Mouse (Mus musculus) forebrain, embryonic 16.5 days (tissue): ENCODE data around the gene Islr. TPM values are rescaled to one million over a fixed set of nuclear protein-coding genes. Genes with fewer than 3 reads are reported as not detected.

ENCODE experiments used
- ATAC-seq: fragments of 200-750 bp; cut with Nextera tagmentation; 2 replicates; pipeline ENCODE4 v1.8.0; 2017; ENCODE audit warnings: mild to moderate bottlenecking, moderate library complexity
- H3K27ac ChIP-seq: fragments of 300-500 bp; sonication (generic); 2 replicates; pipeline ENCODE4 v1.5.1; 2014; ENCODE audit warnings: low read length, control low read depth
- H3K27me3 ChIP-seq: fragments of 300-500 bp; sonication (generic); replicated peaks from 2 replicates; pipeline ENCODE4 v1.6.1; 2014; ENCODE audit warnings: low read length; ENCODE audit not compliant: control insufficient read depth, insufficient read depth
- H3K36me3 ChIP-seq: fragments of 300-500 bp; sonication (generic); 2 replicates; pipeline ENCODE4 v1.6.1; 2014; ENCODE audit not compliant: control insufficient read depth, insufficient read depth
- H3K4me1 ChIP-seq: fragments of 300-500 bp; sonication (generic); replicated peaks from 2 replicates; pipeline ENCODE4 v1.6.1; 2014; ENCODE audit warnings: low read length; ENCODE audit not compliant: control insufficient read depth, insufficient read depth
- H3K4me2 ChIP-seq: fragments of 300-500 bp; sonication (generic); 2 replicates; pipeline ENCODE4 v1.6.1; 2014; ENCODE audit warnings: mild to moderate bottlenecking, low read length, control low read depth
- H3K4me3 ChIP-seq: fragments of 300-500 bp; sonication (generic); replicated peaks from 2 replicates; pipeline ENCODE4 v1.5.1; 2014; ENCODE audit warnings: mild to moderate bottlenecking, low read length, control low read depth
- H3K9ac ChIP-seq: fragments of 300-500 bp; sonication (generic); replicated peaks from 2 replicates; pipeline ENCODE4 v1.6.1; 2014; ENCODE audit warnings: low read depth, low read length, control low read depth
- H3K9me3 ChIP-seq: fragments of 300-500 bp; sonication (generic); 2 replicates; pipeline ENCODE4 v1.6.1; 2016; ENCODE audit warnings: low read length; ENCODE audit not compliant: control insufficient read depth
- WGBS: fragments of 180-500 bp; shearing (Covaris S2); extraction: QIAGEN DNeasy Blood & Tissue Kit; methylation state at CpG from one replicate; pipeline ENCODE4 v1.1.7; 2014; 5-methylcytosine and 5-hydroxymethylcytosine counted together
- polyA plus RNA-seq: library from polyadenylated mRNA; unstranded; fragments of >200 nt; fragmentation: Nextera tagmentation; extraction: Ambion mirVana; gene quantifications from 2 replicates; pipeline ENCODE4 v1.2.1, GENCODE M21; 2015

Islr gene
- polyA plus RNA-seq, 1 experiment from 2014 or later = 16.8 TPM

GRCm38 (mm10) chr9:58145417-58145816 lies 58.7 kb downstream of the Islr start:
- Histone ChIP-seq H3K36me3 (no peaks in the 10 kb centered on the region), H3K27me3 (no peaks in the 10 kb centered on the region), H3K4me1 (peaks cover 2% of the 10 kb centered on the region; the same call in 1 of the 2 replicates), H3K4me3 (no peak overlapping the region), H3K9ac (no peak overlapping the region), H3K27ac (no peak overlapping the region), H3K9me3 (no peaks in the 10 kb centered on the region), H3K4me2 (no peak overlapping the region)
- ATAC-seq = no peak
- WGBS = 87% methylated on average over 5 of the region's 5 CpGs

- Histone ChIP-seq H3K9ac (no peak overlapping the region), H3K9me3 (no peaks in the 10 kb centered on the region), H3K27me3 (no peaks in the 10 kb centered on the region), H3K4me2 (no peak overlapping the region), H3K4me3 (no peak overlapping the region), H3K27ac (no peak overlapping the region), H3K36me3 (no peaks in the 10 kb centered on the region), H3K4me1 (peaks cover 7% of the 10 kb centered on the region)
- no peak for ATAC-seq
- WGBS = 56% methylated on average over 1 of the region's 1 CpGs
Observed at GRCm38 (mm10) chr9:58144664-58145063, 59.4 kb downstream of the Islr start.

GRCm38 (mm10) chr9:58143419-58143818 lies 60.7 kb downstream of the Islr start:
- ATAC-seq = no peak
- Histone ChIP-seq H3K4me3 (no peak overlapping the region), H3K36me3 (no peaks in the 10 kb centered on the region), H3K27me3 (no peaks in the 10 kb centered on the region), H3K9ac (no peak overlapping the region), H3K9me3 (no peaks in the 10 kb centered on the region), H3K4me1 (peaks cover 7% of the 10 kb centered on the region), H3K27ac (no peak overlapping the region), H3K4me2 (no peak overlapping the region)
- 52% methylated on average over 7 of the region's 7 CpGs for WGBS

GRCm38 (mm10) chr9:58139947-58140346 lies 64.2 kb downstream of the Islr start:
- Histone ChIP-seq H3K27ac (peak overlapping the region; percentile 14; the same call in 1 of the 2 replicates), H3K4me2 (no peak overlapping the region), H3K4me1 (peaks cover 11% of the 10 kb centered on the region), H3K4me3 (no peak overlapping the region), H3K9me3 (no peaks in the 10 kb centered on the region), H3K27me3 (no peaks in the 10 kb centered on the region), H3K9ac (no peak overlapping the region), H3K36me3 (no peaks in the 10 kb centered on the region)
- ATAC-seq = peak; percentile 49
- 33% methylated on average over 6 of the region's 6 CpGs for WGBS

GRCm38 (mm10) chr9:58135921-58136321 lies 68.2 kb downstream of the Islr start:
- no peak overlapping the region for H3K9ac ChIP-seq
- H3K27ac ChIP-seq = no peak overlapping the region
- no peaks in the 10 kb centered on the region for H3K27me3 ChIP-seq
- H3K4me3 ChIP-seq = no peak overlapping the region
- no peaks in the 10 kb centered on the region for H3K36me3 ChIP-seq
- H3K4me2 ChIP-seq = no peak overlapping the region
- no peaks in the 10 kb centered on the region for H3K9me3 ChIP-seq
- peaks cover 23% of the 10 kb centered on the region for H3K4me1 ChIP-seq
- no peak for ATAC-seq
- 45% methylated on average over 2 of the region's 2 CpGs for WGBS

- no peak overlapping the region for H3K9ac ChIP-seq
- H3K4me1 ChIP-seq = peaks cover 20% of the 10 kb centered on the region
- no peak overlapping the region for H3K4me2 ChIP-seq
- no peaks in the 10 kb centered on the region for H3K9me3 ChIP-seq
- H3K27ac ChIP-seq = no peak overlapping the region
- H3K27me3 ChIP-seq = no peaks in the 10 kb centered on the region
- H3K4me3 ChIP-seq = no peak overlapping the region
- no peaks in the 10 kb centered on the region for H3K36me3 ChIP-seq
- 38% methylated on average over 7 of the region's 7 CpGs for WGBS
- no peak for ATAC-seq
Observed at GRCm38 (mm10) chr9:58134906-58135305, 69.2 kb downstream of the Islr start.

GRCm38 (mm10) chr9:58133893-58134884 lies 69.9 kb downstream of the Islr start:
- Histone ChIP-seq H3K9me3 (no peaks in the 10 kb centered on the region), H3K27me3 (no peaks in the 10 kb centered on the region), H3K27ac (no peak overlapping the region; the same call in 1 of the 2 replicates), H3K9ac (no peak overlapping the region), H3K4me1 (peaks cover 22% of the 10 kb centered on the region), H3K4me2 (no peak overlapping the region), H3K36me3 (no peaks in the 10 kb centered on the region), H3K4me3 (no peak overlapping the region)
- WGBS = 23% methylated on average over 14 of the region's 17 CpGs
- peak; percentile 47; the same call in 1 of the 2 replicates for ATAC-seq

- Histone ChIP-seq H3K36me3 (no peaks in the 10 kb centered on the region), H3K4me2 (no peak overlapping the region), H3K4me1 (peaks cover 21% of the 10 kb centered on the region), H3K9me3 (no peaks in the 10 kb centered on the region), H3K27ac (no peak overlapping the region), H3K9ac (no peak overlapping the region), H3K27me3 (no peaks in the 10 kb centered on the region), H3K4me3 (no peak overlapping the region)
- WGBS = 80% methylated on average over 7 of the region's 7 CpGs
- no peak for ATAC-seq
Observed at GRCm38 (mm10) chr9:58131735-58132134, 72.4 kb downstream of the Islr start.

- H3K27me3 ChIP-seq = no peaks in the 10 kb centered on the region
- ATAC-seq = no peak
- H3K4me1 ChIP-seq = peaks cover 21% of the 10 kb centered on the region
- H3K9ac ChIP-seq = no peak overlapping the region
- H3K36me3 ChIP-seq = no peaks in the 10 kb centered on the region
- no peak overlapping the region for H3K27ac ChIP-seq
- H3K4me3 ChIP-seq = no peak overlapping the region
- H3K9me3 ChIP-seq = no peaks in the 10 kb centered on the region
- 39% methylated on average over 3 of the region's 3 CpGs for WGBS
- no peak overlapping the region for H3K4me2 ChIP-seq
Observed at GRCm38 (mm10) chr9:58130909-58131308, 73.2 kb downstream of the Islr start.
